Mouse (Mus musculus): ENCODE data around the gene Vmn1r237. TPM values are rescaled to one million over a fixed set of nuclear protein-coding genes. Genes with fewer than 3 reads are reported as not detected.

Vmn1r237 gene
- polyA plus RNA-seq (2014; fragmentation: Nextera tagmentation; extraction: Ambion mirVana) = not detected in 2 replicates

DNA sequence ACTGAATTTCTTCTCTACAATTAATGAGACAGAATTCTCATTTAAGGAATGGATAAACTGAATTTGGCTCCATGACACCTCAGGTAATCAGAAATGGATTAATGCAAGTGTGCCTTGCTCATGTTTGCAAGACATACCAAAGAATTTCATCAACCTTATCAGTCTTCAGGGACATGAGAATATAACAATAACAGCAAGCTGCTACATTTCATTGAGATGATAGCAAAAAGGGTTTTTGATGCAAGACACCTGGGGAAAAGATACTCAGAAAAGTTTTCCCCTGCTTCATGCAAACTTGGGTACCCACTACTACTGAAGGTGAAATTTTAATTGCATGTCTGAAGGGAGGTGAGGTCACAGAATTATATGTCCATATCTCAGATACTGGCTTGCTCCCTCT lies at the start of gene Vmn1r237:
Gene Vmn1r237, plus strand, starts transcription at position 301 of the 400 bp plus-strand sequence.
- no peaks in the 10 kb centered on the region for H3K4me1 ChIP-seq (ENCODE audit: control insufficient read depth, insufficient read depth, low read length)
- no peaks in the 10 kb centered on the region for H3K9me3 ChIP-seq (ENCODE audit: control insufficient read depth, low read length)
- no peak within 1 kb of the TSS for H3K4me2 ChIP-seq (replicated peaks; ENCODE audit: low read depth, low read length)
- H3K4me3 ChIP-seq (ENCODE audit: low read length) = no peak within 1 kb of the TSS
- H3K36me3 ChIP-seq (ENCODE audit: control insufficient read depth, insufficient read depth, low read length) = no peaks in the 10 kb centered on the region
- ATAC-seq (ENCODE audit: low FRiP score, low TSS enrichment) = no peak
- no peak within 1 kb of the TSS for H3K27ac ChIP-seq (ENCODE audit: low read depth, low read length)
- no peaks in the 10 kb centered on the region for H3K27me3 ChIP-seq (ENCODE audit: control insufficient read depth, insufficient read depth, low read length)
- H3K9ac ChIP-seq (ENCODE audit: low read depth, low read length) = no peak within 1 kb of the TSS

- Histone ChIP-seq H3K4me3 (ENCODE audit: low read length) (no peak overlapping the region), H3K27me3 (ENCODE audit: control insufficient read depth, insufficient read depth, low read length) (no peaks in the 10 kb centered on the region; the same call in 1 of the 2 replicates), H3K36me3 (ENCODE audit: control insufficient read depth, insufficient read depth, low read length) (no peaks in the 10 kb centered on the region), H3K4me1 (ENCODE audit: control insufficient read depth, insufficient read depth, low read length) (no peaks in the 10 kb centered on the region), H3K4me2 (replicated peaks; ENCODE audit: low read depth, low read length) (no peak overlapping the region), H3K9me3 (ENCODE audit: control insufficient read depth, low read length) (no peaks in the 10 kb centered on the region), H3K27ac (ENCODE audit: low read depth, low read length) (no peak overlapping the region), H3K9ac (ENCODE audit: low read depth, low read length) (no peak overlapping the region)
- WGBS = 17% methylated on average over 4 of the region's 4 CpGs
- ATAC-seq (ENCODE audit: low FRiP score, low TSS enrichment) = 0 out of 2 replicates have a peak, but pooled peaks have one; percentile 57
These were observed 39.6 kb upstream of the Vmn1r237 start for GRCm38 (mm10) chr17:21272103-21272502.

DNA sequence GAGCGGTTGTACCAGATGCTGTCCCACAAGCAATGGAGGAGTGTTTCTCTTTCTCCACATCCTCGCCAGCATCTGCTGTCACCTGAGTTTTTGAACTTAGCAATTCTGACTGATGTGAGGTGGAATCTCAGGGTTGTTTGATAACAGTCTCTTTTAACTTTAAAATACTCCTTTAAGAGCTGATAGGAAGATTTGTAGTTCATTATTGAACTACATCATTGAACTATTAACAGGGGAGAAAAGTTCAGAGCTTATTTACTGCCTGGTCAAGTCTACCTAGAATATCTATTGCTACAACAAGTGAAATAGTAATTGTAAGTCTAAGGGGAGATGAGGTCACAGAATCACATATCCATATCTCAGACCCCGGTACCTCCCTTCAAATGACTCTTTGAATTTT lies 29.0 kb upstream of the Vmn1r237 start, which contains the start of gene Vmn1r236:
Gene Vmn1r236, plus strand, starts transcription at position 301 of the 400 bp plus-strand sequence.
- H3K9me3 ChIP-seq (ENCODE audit: control insufficient read depth, low read length) = no peaks in the 10 kb centered on the region
- no peak within 1 kb of the TSS for H3K4me3 ChIP-seq (ENCODE audit: low read length)
- WGBS = 81% methylated on average over 3 of the region's 3 CpGs
- ATAC-seq (ENCODE audit: low FRiP score, low TSS enrichment) = no peak
- H3K36me3 ChIP-seq (ENCODE audit: control insufficient read depth, insufficient read depth, low read length) = no peaks in the 10 kb centered on the region
- no peak within 1 kb of the TSS for H3K4me2 ChIP-seq (replicated peaks; ENCODE audit: low read depth, low read length)
- H3K4me1 ChIP-seq (ENCODE audit: control insufficient read depth, insufficient read depth, low read length) = no peaks in the 10 kb centered on the region
- no peaks in the 10 kb centered on the region for H3K27me3 ChIP-seq (ENCODE audit: control insufficient read depth, insufficient read depth, low read length)
- no peak within 1 kb of the TSS for H3K9ac ChIP-seq (ENCODE audit: low read depth, low read length)
- H3K27ac ChIP-seq (ENCODE audit: low read depth, low read length) = no peak within 1 kb of the TSS

GRCm38 (mm10) chr17:21284395-21284794 lies 27.3 kb upstream of the Vmn1r237 start:
- no peak overlapping the region for H3K27ac ChIP-seq (ENCODE audit: low read depth, low read length)
- no peaks in the 10 kb centered on the region for H3K4me1 ChIP-seq (ENCODE audit: control insufficient read depth, insufficient read depth, low read length)
- H3K4me2 ChIP-seq (replicated peaks; ENCODE audit: low read depth, low read length) = no peak overlapping the region
- H3K4me3 ChIP-seq (ENCODE audit: low read length) = no peak overlapping the region
- H3K36me3 ChIP-seq (ENCODE audit: control insufficient read depth, insufficient read depth, low read length) = no peaks in the 10 kb centered on the region
- H3K9me3 ChIP-seq (ENCODE audit: control insufficient read depth, low read length) = no peaks in the 10 kb centered on the region
- H3K9ac ChIP-seq (ENCODE audit: low read depth, low read length) = no peak overlapping the region
- H3K27me3 ChIP-seq (ENCODE audit: control insufficient read depth, insufficient read depth, low read length) = no peaks in the 10 kb centered on the region
- ATAC-seq (ENCODE audit: low FRiP score, low TSS enrichment) = no peak

- ATAC-seq (ENCODE audit: low FRiP score, low TSS enrichment) = no peak
- H3K4me2 ChIP-seq (replicated peaks; ENCODE audit: low read depth, low read length) = no peak overlapping the region
- H3K4me1 ChIP-seq (ENCODE audit: control insufficient read depth, insufficient read depth, low read length) = no peaks in the 10 kb centered on the region
These were observed 22.0 kb upstream of the Vmn1r237 start for GRCm38 (mm10) chr17:21289695-21290094.

More at GRCm38 (mm10) chr17:21289695-21290094, 22.0 kb upstream of the Vmn1r237 start:
- no peaks in the 10 kb centered on the region for H3K27me3 ChIP-seq (ENCODE audit: control insufficient read depth, insufficient read depth, low read length)
- H3K9me3 ChIP-seq (ENCODE audit: control insufficient read depth, low read length) = no peaks in the 10 kb centered on the region
- no peaks in the 10 kb centered on the region for H3K36me3 ChIP-seq (ENCODE audit: control insufficient read depth, insufficient read depth, low read length)
- no peak overlapping the region for H3K27ac ChIP-seq (ENCODE audit: low read depth, low read length)
- no peak overlapping the region for H3K9ac ChIP-seq (ENCODE audit: low read depth, low read length)
- H3K4me3 ChIP-seq (ENCODE audit: low read length) = no peak overlapping the region

Small RNAs within 50 kb of the gene (microRNA-seq; reads per million reads assigned to microRNA genes)
- not detected for gene Gm26384

Other genes starting within 250 kb of the Vmn1r237 start
- not detected in 2 replicates for gene Vmn1r234, start 85.8 kb upstream of the Vmn1r237 start, polyA plus RNA-seq (2014; fragmentation: Nextera tagmentation; extraction: Ambion mirVana)
- not detected in 2 replicates for gene Vmn1r235, start 55.5 kb upstream of the Vmn1r237 start, polyA plus RNA-seq (2014; fragmentation: Nextera tagmentation; extraction: Ambion mirVana)
- not detected in 2 replicates for gene Vmn1r236, start 28.9 kb upstream of the Vmn1r237 start, polyA plus RNA-seq (2014; fragmentation: Nextera tagmentation; extraction: Ambion mirVana)
- gene Zfp677, start 71.9 kb downstream of the Vmn1r237 start, polyA plus RNA-seq (2014; fragmentation: Nextera tagmentation; extraction: Ambion mirVana) = 3.8 and 4.2 TPM in 2 replicates
- gene Zfp54, start 111.4 kb downstream of the Vmn1r237 start, polyA plus RNA-seq (2014; fragmentation: Nextera tagmentation; extraction: Ambion mirVana) = 5.8 and 6.9 TPM in 2 replicates
- 17.0 and 17.5 TPM in 2 replicates for gene Zfp51, start 138.5 kb downstream of the Vmn1r237 start, polyA plus RNA-seq (2014; fragmentation: Nextera tagmentation; extraction: Ambion mirVana)
- 9.4 and 14.1 TPM in 2 replicates for gene Zfp53, start 177.1 kb downstream of the Vmn1r237 start, polyA plus RNA-seq (2014; fragmentation: Nextera tagmentation; extraction: Ambion mirVana)
- gene Zfp52, start 223.7 kb downstream of the Vmn1r237 start, polyA plus RNA-seq (2014; fragmentation: Nextera tagmentation; extraction: Ambion mirVana) = 3.0 and 3.6 TPM in 2 replicates